Mouse (Mus musculus): ENCODE results near the gene Fbxw20. TPM values are rescaled to one million over a fixed set of nuclear protein-coding genes. Genes with fewer than 3 reads are reported as not detected.

Gene Fbxw20
- not detected in 2 replicates for polyA plus RNA-seq (2021; fragmentation: Nextera tagmentation)
- long read RNA-seq, experiment 1 = 0 reads
- long read RNA-seq, experiment 2 = 0 reads

DNA sequence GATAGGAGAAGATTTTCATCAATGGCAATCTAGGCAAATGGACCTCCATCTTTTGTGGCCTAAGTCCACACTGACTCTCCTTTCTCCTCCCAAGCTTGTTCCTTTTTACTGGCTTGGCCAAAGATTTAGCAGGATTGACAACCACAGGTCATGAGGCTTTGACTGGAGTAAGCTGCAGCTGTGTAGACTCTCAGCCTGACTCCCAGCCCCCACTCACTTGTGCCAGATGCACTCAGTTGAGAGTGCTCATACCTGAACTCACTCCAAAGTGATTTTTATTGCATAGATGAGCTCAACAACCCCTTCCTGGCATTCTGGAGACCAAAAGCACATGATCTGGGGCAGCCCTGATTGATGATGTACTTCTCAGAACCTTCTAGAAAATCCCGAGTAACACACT, at the start of gene Fbxw20:
Gene Fbxw20 (minus strand): TSS at position 101 of the 400 bp plus-strand sequence.

DNA sequence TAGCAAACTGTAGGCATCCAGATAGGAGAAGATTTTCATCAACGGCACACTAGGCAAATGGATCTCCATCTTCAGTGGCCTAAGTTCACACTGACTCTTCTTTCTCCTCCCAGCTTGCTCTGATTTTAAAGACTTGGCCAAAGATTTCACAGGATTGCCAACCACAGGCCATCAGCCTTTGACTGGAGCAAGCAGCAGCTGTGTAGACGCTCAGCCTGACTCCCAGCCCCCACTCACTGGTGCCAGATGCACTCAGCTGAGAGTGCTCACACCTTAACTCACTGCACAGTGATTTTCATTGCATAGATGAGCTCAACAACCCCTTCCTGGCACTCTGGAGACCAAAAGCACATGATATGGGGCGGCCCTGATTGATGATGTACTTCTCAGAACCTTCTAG, 38.7 kb downstream of the Fbxw20 start, which contains the start of gene Fbxw13:
Gene Fbxw13 (minus strand): TSS at position 101 of the 400 bp plus-strand sequence.

Other genes with a start within 250 kb of the Fbxw20 start
- not detected in 2 replicates for gene Ucn2, start 248.7 kb downstream of the Fbxw20 start, polyA plus RNA-seq (2021; fragmentation: Nextera tagmentation)
- 5.0 and 6.6 TPM in 2 replicates for gene Pfkfb4, start 243.0 kb downstream of the Fbxw20 start, polyA plus RNA-seq (2021; fragmentation: Nextera tagmentation)
- 144 and 161 TPM in 2 replicates for gene Shisa5, start 196.2 kb downstream of the Fbxw20 start, polyA plus RNA-seq (2021; fragmentation: Nextera tagmentation)
- 10.1 and 12.5 TPM in 2 replicates for gene Trex1, start 175.0 kb downstream of the Fbxw20 start, polyA plus RNA-seq (2021; fragmentation: Nextera tagmentation)
- 15.6 and 21.1 TPM in 2 replicates for gene Atrip, start 160.6 kb downstream of the Fbxw20 start, polyA plus RNA-seq (2021; fragmentation: Nextera tagmentation)
- gene Ccdc51, start 152.3 kb downstream of the Fbxw20 start, polyA plus RNA-seq (2021; fragmentation: Nextera tagmentation) = 4.0 and 5.0 TPM in 2 replicates
- gene Tma7, start 152.2 kb downstream of the Fbxw20 start, polyA plus RNA-seq (2021; fragmentation: Nextera tagmentation) = 716 and 866 TPM in 2 replicates
- 11.7 and 15.9 TPM in 2 replicates for gene Plxnb1, start 139.4 kb downstream of the Fbxw20 start, polyA plus RNA-seq (2021; fragmentation: Nextera tagmentation)
- not detected in 2 replicates for gene Fbxw21, start 72.7 kb downstream of the Fbxw20 start, polyA plus RNA-seq (2021; fragmentation: Nextera tagmentation)
- not detected in 2 replicates for gene Fbxw13, start 38.8 kb downstream of the Fbxw20 start, polyA plus RNA-seq (2021; fragmentation: Nextera tagmentation)
- gene Fbxw14, start 52.9 kb upstream of the Fbxw20 start, polyA plus RNA-seq (2021; fragmentation: Nextera tagmentation) = not detected in 2 replicates
- not detected in 2 replicates for gene Fbxw28, start 104.9 kb upstream of the Fbxw20 start, polyA plus RNA-seq (2021; fragmentation: Nextera tagmentation)
- not detected in 2 replicates for gene Fbxw22, start 169.5 kb upstream of the Fbxw20 start, polyA plus RNA-seq (2021; fragmentation: Nextera tagmentation)
- not detected in 2 replicates for gene Fbxw16, start 214.4 kb upstream of the Fbxw20 start, polyA plus RNA-seq (2021; fragmentation: Nextera tagmentation)